Mouse (Mus musculus): ENCODE results near the gene Rorc.

Gene Rorc

DNA sequence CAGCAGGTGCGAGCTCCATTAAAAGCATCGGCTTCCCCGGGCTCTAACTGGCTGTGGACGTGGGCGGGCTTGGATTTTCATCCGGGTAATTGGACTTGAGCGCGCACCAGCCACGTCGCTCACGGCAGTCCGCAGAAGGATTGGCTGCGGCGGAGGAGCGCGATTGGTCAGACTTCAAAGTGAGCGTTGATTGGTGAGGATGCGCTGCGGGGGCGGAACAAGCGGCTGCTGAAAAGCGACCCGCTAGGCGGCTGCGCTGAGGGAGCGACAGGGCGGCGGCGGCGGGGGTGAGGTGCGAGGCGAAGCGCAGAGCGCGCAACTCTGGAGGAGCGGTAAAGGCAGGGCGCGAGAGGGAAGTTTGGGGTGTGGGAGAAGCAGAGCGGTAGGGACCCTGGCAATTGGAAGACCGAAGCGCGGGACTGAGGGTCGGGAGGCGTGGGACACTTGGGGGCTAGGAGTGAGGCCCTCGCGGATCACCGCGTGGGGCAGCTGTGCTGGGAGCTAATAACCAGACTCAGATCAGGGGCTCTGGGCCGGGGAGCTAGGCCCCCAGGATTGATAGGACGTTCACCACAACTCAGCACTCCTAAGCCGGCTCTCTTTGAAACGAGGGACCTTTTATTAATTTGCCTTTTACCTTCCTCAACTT, 40.6 kb downstream of the Rorc start, which contains the start of gene Tdrkh:
TSS of gene Tdrkh (plus strand) at position 243 of the 649 bp plus-strand sequence.
- no peak for DNase-seq (ENCODE audit: extremely low read depth, low read depth)

DNA sequence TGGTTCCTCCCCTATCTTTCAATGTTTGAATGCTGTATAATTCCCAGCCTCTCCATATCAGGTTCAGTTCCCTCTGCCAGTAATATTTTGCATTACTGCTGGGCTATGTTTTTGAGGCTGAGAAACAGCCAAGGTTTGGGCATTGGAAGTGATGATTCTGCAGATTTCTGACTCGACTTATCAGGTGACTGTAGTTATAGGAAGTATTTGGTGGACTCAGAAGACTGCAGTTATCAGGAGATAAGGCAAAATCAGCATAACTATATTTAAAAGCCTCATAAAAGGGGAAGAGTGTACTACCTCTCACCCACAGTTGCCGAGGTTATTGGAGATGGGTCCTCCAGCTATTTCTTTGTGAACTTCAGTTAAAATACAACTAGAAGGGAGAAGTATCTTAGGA, 58.4 kb downstream of the Rorc start:
- peak; percentile 62 for DNase-seq (ENCODE audit: extremely low read depth, low read depth)

DNA sequence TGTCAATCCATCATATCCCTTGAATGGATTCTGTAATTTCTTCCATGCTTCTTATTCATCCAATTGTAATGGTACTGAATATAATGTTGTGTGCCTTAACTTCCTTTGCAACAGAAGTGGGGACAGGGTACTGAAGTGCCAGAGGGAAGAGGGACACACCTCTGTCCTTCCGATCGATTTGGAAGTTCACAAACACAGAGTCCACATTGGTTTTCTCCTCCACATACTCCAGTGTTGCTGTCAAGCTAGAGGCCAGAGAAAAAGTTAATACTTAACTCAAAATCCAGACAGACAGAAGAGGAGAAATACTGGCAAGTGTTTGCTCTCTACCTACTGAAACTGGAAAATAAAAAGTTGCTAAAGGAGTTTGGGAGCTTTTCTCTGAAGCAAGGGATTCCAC, 61.7 kb downstream of the Rorc start:
- no peak for DNase-seq (ENCODE audit: extremely low read depth, low read depth)

DNA sequence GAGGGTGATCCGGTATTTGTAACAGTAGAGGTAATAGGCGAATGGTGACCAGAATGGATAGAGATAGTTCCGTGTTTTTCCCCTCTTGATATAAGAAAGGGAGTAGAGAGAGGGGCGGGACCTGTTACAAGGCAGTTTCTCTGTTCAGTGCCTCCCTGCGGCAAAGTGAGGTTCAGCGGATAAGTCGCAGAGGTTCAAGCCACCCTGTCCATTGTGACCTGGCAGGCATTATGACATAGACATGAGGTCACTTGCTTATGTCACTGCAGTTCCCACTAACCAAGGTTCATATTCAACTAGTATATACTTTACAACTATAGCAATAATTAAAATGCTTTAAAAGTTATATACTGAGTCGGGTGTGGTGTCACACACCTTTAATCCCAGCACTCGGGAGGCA, 63.8 kb downstream of the Rorc start:
- no peak for DNase-seq (ENCODE audit: extremely low read depth, low read depth)

DNA sequence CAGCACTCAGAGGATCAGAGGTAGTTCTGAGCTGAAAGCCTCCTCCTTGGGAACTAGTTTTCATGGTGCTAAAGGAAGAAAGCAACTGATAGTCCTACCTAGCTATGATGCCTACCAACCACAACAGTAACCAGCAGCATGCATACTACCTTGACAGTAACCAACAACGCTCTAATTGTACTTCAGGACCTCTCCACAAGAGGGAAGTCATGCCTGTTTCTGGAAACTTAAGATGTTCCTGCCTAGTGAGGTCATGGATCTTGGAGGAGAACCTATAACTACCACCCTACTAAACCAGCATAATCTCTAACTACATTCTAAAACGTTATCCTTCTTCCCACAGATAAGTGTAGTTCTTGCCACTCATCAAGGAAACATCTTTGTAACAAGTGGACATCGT, 68.6 kb downstream of the Rorc start:
- peak; percentile 28 for DNase-seq (ENCODE audit: extremely low read depth, low read depth)

DNA sequence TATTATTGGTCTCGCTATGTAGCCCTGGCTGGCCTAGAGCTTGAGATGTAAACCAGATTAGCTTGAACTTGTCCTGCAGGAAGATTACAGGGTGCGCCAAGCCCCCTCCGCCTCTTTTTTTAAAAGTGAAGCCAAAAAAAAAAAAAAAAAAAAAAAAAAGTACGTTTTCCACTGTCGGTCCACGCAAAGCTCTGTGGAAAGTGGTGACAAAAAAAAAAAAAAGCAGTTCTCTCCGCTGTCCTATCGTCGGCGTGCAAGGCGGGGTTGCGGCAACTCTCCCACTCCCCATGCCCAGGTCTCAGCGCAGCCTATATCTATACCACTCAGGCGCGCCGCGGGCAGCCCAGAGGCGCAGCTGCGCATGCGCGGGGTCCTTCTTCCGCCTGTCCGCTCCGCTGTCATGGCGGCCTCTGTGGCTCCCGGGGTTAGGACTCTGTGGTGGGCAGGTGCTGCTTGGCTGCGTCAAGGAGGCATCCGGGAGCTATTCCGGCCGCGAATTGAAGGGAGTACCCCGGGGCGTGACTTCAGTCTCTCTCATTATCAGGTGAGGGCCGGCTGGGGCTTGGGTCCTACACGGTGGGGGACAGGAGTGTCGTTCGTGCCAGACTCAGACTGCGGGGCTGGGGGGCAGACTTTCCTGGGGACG, 70.5 kb downstream of the Rorc start, which contains the start of gene Mrpl9:
TSS of gene Mrpl9 (plus strand) at position 368 of the 646 bp plus-strand sequence.
- DNase-seq (ENCODE audit: extremely low read depth, low read depth) = peak; percentile 90

DNA sequence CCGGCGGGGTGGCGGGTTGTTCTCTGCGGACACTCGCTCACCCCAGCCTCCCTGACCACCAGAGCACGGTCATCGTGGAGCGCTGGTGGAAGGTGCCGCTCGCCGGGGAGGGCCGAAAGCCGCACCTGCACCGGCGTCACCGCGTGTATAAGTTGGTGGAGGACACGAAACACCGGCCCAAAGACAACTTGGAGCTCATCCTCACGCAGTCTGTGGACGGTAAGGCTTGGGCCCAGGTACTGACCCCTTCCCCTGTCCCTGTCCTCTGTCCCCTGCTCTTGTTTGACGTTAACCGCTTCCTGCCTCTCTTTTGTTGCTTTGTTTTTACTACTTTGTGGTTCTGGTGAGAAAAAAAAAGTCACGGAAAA, 71.0 kb downstream of the Rorc start, which contains the start of gene Oaz3:
TSS of gene Oaz3 (minus strand) at position 319 of the 368 bp plus-strand sequence.
- DNase-seq (ENCODE audit: extremely low read depth, low read depth) = no peak
